Mouse (Mus musculus): ENCODE measurements around the gene Pald1. TPM values are rescaled to one million over a fixed set of nuclear protein-coding genes. Genes with fewer than 3 reads are reported as not detected.

Pald1 gene
- polyA plus RNA-seq, 1 experiment, result 5.3 TPM

DNA sequence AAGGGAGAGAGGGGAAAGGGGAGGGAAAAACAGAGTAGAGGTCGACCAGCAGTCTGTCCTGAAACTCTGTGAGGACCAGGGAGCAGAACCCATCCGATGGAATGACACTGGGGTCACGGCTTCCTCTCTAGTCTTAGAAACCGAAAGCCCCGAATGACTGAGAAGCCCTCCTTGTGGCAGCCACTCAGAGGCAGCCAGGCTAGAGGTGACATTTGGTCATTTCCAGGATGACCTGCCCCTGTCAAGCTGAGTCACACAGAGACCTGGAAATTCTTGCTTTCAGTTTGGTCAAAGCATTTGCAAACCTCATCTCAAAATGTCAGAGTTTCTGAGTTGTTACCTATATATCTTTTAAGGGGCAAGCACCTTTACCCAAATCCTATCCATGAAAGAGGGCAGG is 102.2 kb downstream of the Pald1 start:
- H3K4me3 ChIP-seq (ENCODE audit: insufficient read depth, low read length), result no peak overlapping the region
- H3K27ac ChIP-seq (ENCODE audit: insufficient read depth, low read length), result no peak overlapping the region
- H3K4me1 ChIP-seq (ENCODE audit: control insufficient read depth, insufficient read depth, low read length), result peaks cover 20% of the 10 kb centered on the region
- TF ChIP-seq POLR2A (IDR thresholded peaks at IDR 0.05; ENCODE audit: low read depth, low read length), result no peak
- TF ChIP-seq CTCF (IDR thresholded peaks at IDR 0.05; ENCODE audit: borderline replicate concordance, insufficient read depth, low read length), result no peak

DNA sequence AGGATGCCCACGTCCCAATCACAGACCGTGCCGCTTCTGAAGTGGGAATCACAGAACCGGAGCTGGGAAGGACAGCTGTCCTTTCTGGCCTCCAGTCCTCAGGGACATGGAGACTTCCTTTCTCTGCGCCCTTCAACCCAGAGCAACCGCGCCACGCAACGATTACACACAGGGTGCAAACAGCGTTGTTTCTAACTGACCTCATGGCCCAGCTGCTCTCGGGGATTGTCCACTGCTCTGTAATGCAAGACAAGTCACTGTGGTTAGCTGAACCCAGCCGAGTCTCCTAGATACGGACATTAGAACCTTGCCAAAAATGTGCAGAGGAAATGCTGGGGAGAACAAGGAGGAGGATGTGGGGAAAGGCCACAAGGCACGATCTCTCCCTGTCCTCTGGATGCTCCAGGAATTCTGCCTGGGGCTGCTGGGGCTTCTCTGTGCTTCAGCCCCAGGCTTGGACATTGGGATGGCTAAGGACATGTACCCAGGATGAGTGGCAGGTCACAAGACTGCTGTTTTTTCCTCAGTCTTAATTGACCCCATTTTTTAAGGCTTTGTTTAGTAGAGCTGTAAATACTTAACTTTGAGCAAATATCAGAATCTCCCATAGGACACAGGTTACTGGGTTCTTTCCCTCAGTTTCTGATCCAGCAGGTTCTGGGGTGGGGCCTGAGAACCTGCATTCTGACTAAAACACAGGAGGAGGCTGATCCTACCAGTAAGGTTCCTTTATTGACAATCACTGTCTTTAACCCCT is 105.2 kb downstream of the Pald1 start:
- peak overlapping the region; percentile 58 for H3K27ac ChIP-seq (ENCODE audit: insufficient read depth, low read length)
- no peak overlapping the region for H3K4me3 ChIP-seq (ENCODE audit: insufficient read depth, low read length)
- peaks cover 14% of the 10 kb centered on the region for H3K4me1 ChIP-seq (ENCODE audit: control insufficient read depth, insufficient read depth, low read length)
- TF ChIP-seq CTCF (IDR thresholded peaks at IDR 0.05; ENCODE audit: borderline replicate concordance, insufficient read depth, low read length) (no peak), POLR2A (IDR thresholded peaks at IDR 0.05; ENCODE audit: low read depth, low read length) (peak; percentile 24; the same call in 1 of the 2 replicates)

DNA sequence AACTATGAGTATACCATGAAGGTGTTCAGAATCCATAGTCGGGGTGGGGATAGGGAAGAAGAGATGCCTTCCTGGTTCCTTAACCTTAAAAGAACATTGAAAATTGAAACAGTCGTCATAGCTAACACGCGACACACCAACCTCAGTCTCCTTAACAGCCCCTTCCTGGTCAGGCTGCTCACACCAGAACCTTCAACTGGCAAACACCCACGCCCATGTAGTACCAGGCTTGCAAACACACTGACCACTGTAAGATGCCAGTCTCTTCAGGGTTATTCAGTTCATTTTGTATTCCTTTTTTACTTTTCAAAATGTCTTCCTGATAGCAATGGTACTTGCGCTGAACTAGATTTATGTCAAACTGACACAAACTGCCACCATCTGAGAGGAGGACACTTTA is 106.3 kb downstream of the Pald1 start:
- TF ChIP-seq CTCF (IDR thresholded peaks at IDR 0.05; ENCODE audit: borderline replicate concordance, insufficient read depth, low read length), result no peak
- no peak for TF ChIP-seq POLR2A (IDR thresholded peaks at IDR 0.05; ENCODE audit: low read depth, low read length)
- Histone ChIP-seq H3K4me3 (ENCODE audit: insufficient read depth, low read length) (no peak overlapping the region), H3K27ac (ENCODE audit: insufficient read depth, low read length) (no peak overlapping the region), H3K4me1 (ENCODE audit: control insufficient read depth, insufficient read depth, low read length) (peaks cover 14% of the 10 kb centered on the region)

DNA sequence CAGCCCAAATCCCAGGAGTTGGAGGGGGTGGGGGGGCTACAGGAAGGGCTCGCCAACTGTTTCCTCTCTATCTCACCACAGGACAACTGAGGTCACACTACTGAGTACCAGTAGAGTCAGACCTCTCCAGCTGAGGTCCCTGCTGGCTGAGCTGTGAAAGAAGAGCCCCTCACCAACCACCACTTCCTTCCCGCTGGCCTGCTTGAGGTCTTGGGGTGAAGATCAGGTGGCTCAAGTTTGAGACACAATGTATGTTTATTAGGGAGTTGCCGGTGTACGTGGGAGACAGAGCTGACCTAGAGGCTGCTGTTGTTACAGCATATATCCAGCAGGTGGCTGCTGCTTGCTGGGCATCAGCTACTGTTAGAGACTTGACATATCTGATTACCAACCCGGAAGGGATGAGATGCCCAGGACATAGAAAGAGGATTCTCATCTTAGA is 107.6 kb downstream of the Pald1 start:
- Histone ChIP-seq H3K4me1 (ENCODE audit: control insufficient read depth, insufficient read depth, low read length) (peaks cover 10% of the 10 kb centered on the region), H3K27ac (ENCODE audit: insufficient read depth, low read length) (no peak overlapping the region), H3K4me3 (ENCODE audit: insufficient read depth, low read length) (no peak overlapping the region)
- peak; percentile 57; the same call in 1 of the 2 replicates for TF ChIP-seq CTCF (IDR thresholded peaks at IDR 0.05; ENCODE audit: borderline replicate concordance, insufficient read depth, low read length)
- no peak for TF ChIP-seq POLR2A (IDR thresholded peaks at IDR 0.05; ENCODE audit: low read depth, low read length)

DNA sequence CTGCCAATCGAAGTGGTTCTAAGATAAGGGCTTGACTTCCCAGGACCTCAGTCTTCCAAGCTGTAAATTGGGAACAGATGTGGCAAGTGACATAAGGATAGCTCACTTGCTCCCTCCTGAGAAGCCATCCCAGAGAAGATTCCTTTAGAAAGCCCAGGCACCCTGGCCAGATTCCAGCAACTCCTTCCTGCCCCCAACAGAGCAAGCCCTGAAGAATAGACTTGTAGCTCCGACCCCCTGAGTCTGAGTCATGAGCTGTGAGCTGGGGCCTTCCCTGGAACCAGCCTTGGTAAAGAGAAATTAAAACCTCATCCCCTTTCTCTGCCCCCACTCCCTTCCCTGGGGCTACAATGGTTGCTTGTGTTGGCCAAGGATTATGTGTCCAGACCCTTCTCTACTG is 108.8 kb downstream of the Pald1 start:
- no peak overlapping the region for H3K27ac ChIP-seq (ENCODE audit: insufficient read depth, low read length)
- no peak overlapping the region for H3K4me3 ChIP-seq (ENCODE audit: insufficient read depth, low read length)
- peaks cover 10% of the 10 kb centered on the region for H3K4me1 ChIP-seq (ENCODE audit: control insufficient read depth, insufficient read depth, low read length)
- TF ChIP-seq CTCF (IDR thresholded peaks at IDR 0.05; ENCODE audit: borderline replicate concordance, insufficient read depth, low read length), result no peak
- no peak for TF ChIP-seq POLR2A (IDR thresholded peaks at IDR 0.05; ENCODE audit: low read depth, low read length)

DNA sequence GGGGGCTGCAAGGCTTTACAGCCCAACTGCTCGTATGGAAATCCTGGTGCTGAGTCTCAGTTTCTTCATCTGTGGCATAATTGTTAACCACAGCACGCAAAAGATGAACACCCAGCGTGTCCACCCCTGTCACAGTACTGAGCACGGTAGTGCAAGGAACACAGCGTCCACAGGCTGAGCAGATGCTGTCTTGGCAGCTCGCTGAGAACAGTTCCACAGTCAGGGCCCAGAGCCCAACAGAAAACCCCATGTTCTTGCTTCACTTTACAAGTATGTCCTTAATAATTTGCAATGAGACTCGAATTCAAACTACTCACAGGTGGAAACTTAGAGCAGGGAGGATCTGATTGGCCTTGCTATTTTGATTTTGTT is 109.5 kb downstream of the Pald1 start:
- TF ChIP-seq CTCF (IDR thresholded peaks at IDR 0.05; ENCODE audit: borderline replicate concordance, insufficient read depth, low read length), result no peak
- TF ChIP-seq POLR2A (IDR thresholded peaks at IDR 0.05; ENCODE audit: low read depth, low read length), result 0 out of 2 replicates have a peak, but pooled peaks have one; percentile 25
- peak overlapping the region; percentile 11 for H3K4me3 ChIP-seq (ENCODE audit: insufficient read depth, low read length)
- H3K27ac ChIP-seq (ENCODE audit: insufficient read depth, low read length), result peak overlapping the region; percentile 16
- H3K4me1 ChIP-seq (ENCODE audit: control insufficient read depth, insufficient read depth, low read length), result peaks cover 10% of the 10 kb centered on the region

DNA sequence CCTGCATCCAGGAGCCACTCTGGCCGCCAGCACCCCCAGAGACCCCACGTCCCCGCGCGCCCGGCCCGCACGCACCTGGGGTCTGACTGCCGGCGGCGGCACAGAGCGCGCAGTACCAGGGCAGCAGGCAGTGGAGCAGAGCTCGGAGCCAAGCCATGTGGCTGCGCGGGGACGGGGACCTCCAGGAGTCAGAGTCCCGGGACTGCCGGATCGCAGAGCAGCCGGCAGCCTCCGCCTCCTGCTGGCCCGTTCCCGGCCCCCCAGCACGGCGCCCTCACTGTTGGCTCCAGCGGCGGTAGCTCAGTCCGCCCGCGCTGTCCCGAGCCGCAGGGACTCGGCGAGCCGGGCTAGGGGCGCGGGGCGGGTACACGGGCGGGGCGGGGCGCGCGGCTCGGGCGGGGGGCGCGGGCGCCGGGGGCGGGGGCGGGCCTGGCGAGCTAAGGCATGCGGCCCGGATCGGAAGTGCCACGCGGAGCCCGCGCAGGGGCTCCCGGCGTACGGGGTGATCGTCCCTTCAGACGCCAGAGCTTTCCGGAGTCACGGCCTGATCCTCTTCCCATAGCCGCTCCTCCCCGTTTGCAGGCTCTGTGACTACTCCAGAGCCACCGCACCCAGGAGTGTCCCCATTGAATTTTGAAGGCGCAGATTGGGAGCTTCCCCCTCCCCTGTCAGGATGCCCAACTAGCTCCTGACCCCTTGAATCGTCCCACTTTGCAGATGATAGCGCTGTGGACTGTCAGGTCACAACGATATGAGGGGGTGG is 110.1 kb downstream of the Pald1 start, which contains the start of gene Adamts14:
TSS of gene Adamts14 (minus strand) at position 358 of the 763 bp plus-strand sequence.
- TF ChIP-seq CTCF (IDR thresholded peaks at IDR 0.05; ENCODE audit: borderline replicate concordance, insufficient read depth, low read length) (no peak), POLR2A (IDR thresholded peaks at IDR 0.05; ENCODE audit: low read depth, low read length) (peak; percentile 22)
- peak within 1 kb of the TSS; percentile 69 for H3K27ac ChIP-seq (ENCODE audit: insufficient read depth, low read length)
- peaks cover 6% of the 10 kb centered on the region for H3K4me1 ChIP-seq (ENCODE audit: control insufficient read depth, insufficient read depth, low read length)
- peak within 1 kb of the TSS; percentile 55 for H3K4me3 ChIP-seq (ENCODE audit: insufficient read depth, low read length)

DNA sequence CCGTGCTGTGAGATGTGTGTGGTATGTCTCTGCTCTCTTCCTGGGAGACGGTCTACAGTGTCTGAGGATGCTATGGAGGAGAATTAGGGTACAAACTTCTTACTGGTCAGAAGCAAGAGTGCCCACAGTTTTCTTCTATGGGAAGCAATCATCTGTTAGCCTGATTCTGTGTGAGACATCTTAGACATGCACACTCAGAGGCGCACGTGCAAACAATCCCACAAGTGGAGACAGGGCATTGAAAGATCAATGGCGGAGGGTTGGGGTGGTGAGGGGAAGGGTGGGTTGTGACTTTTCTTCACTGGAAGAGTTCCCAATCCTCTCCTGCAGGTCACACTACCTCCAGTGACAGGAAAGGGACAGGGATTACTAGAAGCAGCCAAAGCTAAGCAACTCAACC is 110.7 kb downstream of the Pald1 start:
- peaks cover 4% of the 10 kb centered on the region for H3K4me1 ChIP-seq (ENCODE audit: control insufficient read depth, insufficient read depth, low read length)
- TF ChIP-seq CTCF (IDR thresholded peaks at IDR 0.05; ENCODE audit: borderline replicate concordance, insufficient read depth, low read length), result no peak
- no peak for TF ChIP-seq POLR2A (IDR thresholded peaks at IDR 0.05; ENCODE audit: low read depth, low read length)
- H3K27ac ChIP-seq (ENCODE audit: insufficient read depth, low read length), result peak overlapping the region; percentile 69
- H3K4me3 ChIP-seq (ENCODE audit: insufficient read depth, low read length), result peak overlapping the region; percentile 55

DNA sequence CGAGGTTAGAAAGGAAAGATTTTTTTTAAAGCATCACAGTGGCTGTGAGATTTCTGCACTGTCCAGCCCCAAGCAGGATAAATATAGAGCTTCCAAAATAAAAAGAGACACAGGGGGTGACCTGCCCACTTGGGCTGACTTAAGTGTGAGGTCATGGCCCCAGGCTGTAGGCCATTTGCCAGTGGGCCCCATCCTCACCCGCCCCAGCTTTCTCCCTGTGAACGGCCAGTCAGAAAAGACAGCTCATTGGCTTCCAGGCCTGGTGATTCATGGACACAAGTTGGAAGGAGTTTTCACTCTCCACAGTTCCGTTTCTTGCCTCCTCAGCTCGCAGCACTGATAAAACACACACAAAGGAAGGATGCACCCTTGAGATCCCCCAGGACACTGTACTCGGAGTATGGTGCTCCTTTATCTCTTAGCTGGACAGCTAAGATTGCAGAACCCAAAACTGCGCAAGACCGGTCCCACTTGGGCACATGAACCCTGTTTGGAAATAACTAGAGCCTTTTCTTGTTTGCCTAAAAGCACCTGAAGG is 111.2 kb downstream of the Pald1 start:
- Histone ChIP-seq H3K4me1 (ENCODE audit: control insufficient read depth, insufficient read depth, low read length) (peaks cover 4% of the 10 kb centered on the region), H3K4me3 (ENCODE audit: insufficient read depth, low read length) (peak overlapping the region; percentile 55), H3K27ac (ENCODE audit: insufficient read depth, low read length) (peak overlapping the region; percentile 69)
- peak; percentile 54; the same call in 1 of the 2 replicates for TF ChIP-seq POLR2A (IDR thresholded peaks at IDR 0.05; ENCODE audit: low read depth, low read length)
- TF ChIP-seq CTCF (IDR thresholded peaks at IDR 0.05; ENCODE audit: borderline replicate concordance, insufficient read depth, low read length), result no peak

Other genes starting within 250 kb of the Pald1 start
- 103 and 111 TPM in 2 replicates for gene Sgpl1, start 235.8 kb downstream of the Pald1 start, polyA plus RNA-seq (2011; ENCODE audit: insufficient read length, low read depth, missing spikeins)
- not detected in 2 replicates for gene Tbata, start 211.6 kb downstream of the Pald1 start, polyA plus RNA-seq (2011; ENCODE audit: insufficient read length, low read depth, missing spikeins)
- 8.1 and 9.6 TPM in 2 replicates for gene Adamts14, start 110.1 kb downstream of the Pald1 start, polyA plus RNA-seq (2011; ENCODE audit: insufficient read length, low read depth, missing spikeins)
- gene Prf1, start 85.7 kb downstream of the Pald1 start, polyA plus RNA-seq (2011; ENCODE audit: insufficient read length, low read depth, missing spikeins), result not detected in 2 replicates
- gene Nodal, start 34.4 kb upstream of the Pald1 start, polyA plus RNA-seq (2011; ENCODE audit: insufficient read length, low read depth, missing spikeins), result not detected in 2 replicates
- 56.4 and 68.9 TPM in 2 replicates for gene Eif4ebp2, start 69.1 kb upstream of the Pald1 start, polyA plus RNA-seq (2011; ENCODE audit: insufficient read length, low read depth, missing spikeins)
- 10.0 and 11.8 TPM in 2 replicates for gene Lrrc20, start 92.3 kb upstream of the Pald1 start, polyA plus RNA-seq (2011; ENCODE audit: insufficient read length, low read depth, missing spikeins)
- 0.47 and 1.2 TPM in 2 replicates for gene Npffr1, start 212.0 kb upstream of the Pald1 start, polyA plus RNA-seq (2011; ENCODE audit: insufficient read length, low read depth, missing spikeins)